In the genomic region with DNA sequence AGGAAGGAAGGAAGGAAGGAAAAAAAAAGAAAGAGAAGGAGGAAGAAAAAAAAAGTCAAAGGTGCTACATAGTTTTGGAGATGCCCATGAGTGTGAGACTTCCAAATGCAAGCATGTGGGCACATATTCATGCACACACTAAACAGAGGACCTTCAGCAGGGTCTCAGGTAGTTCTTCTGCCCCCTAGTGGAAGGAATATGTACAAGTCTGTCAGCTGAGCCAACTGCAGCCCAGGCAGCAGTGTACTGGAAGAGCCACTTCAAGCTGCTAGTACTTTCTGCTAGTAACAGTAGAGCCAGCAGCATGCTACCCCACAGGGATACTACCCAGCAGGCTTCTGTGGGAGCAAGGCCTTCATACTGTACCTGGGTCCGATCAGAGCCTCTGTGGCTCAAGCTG, we compare ENCODE assay signal across 9 mouse cellular contexts. TPM values are rescaled to one million over a fixed set of nuclear protein-coding genes. Genes with fewer than 3 reads are reported as not detected.
DNase-seq lines count a peak whose midpoint lies in the region; ATAC-seq and TF ChIP-seq lines count a peak whose summit lies in the region.
"Had no signal": no experiment of that assay in that cellular context is flagged by ENCODE, and none has a peak within 500 bp of the region (broad histone marks: within the 10 kb centered on the region; RNA-seq: fewer than 3 reads in every experiment).

No protein-coding gene starts in this region.

- no peaks in the 10 kb centered on the region for H3K9me3 ChIP-seq in stomach, postnatal 0 days (ENCODE audit: control insufficient read depth, low read length)
- H3K9me3 ChIP-seq: liver, embryonic 15.5 days had no signal

- TF ChIP-seq EP300 in stomach, postnatal 0 days (optimal IDR thresholded peaks at IDR 0.05) = no peak

- H3K4me3 ChIP-seq in stomach, postnatal 0 days (ENCODE audit: low read depth, low read length) = no peak overlapping the region
- H3K4me3 ChIP-seq: liver, embryonic 15.5 days had no signal

- no peak for ATAC-seq in CD4-positive, CD25-positive, alpha-beta regulatory T cell, adult 4 months
- peak; percentile 32 for ATAC-seq in activated CD4-positive, CD25-positive, alpha-beta regulatory T cell, adult 4 months
- ATAC-seq in hematopoietic stem cell, adult 5-6 weeks (replicated peaks in 1 of 2; ENCODE audit: insufficient read depth in 1 of 2, low FRiP score in 2 of 2, low TSS enrichment in 1 of 2, low read depth in 1 of 2, poor library complexity in 2 of 2, severe bottlenecking in 2 of 2) = peak; percentile 69 to 77
- peak; percentile 51; the same call in 1 of the 2 replicates for ATAC-seq in megakaryocyte, adult 5-6 weeks (ENCODE audit: poor library complexity, severe bottlenecking)
- ATAC-seq in stomach, postnatal 0 days (ENCODE audit: low FRiP score, low TSS enrichment) = no peak

- 70% methylated on average over 1 of the region's 1 CpGs for WGBS in stomach, postnatal 0 days

- H3K4me1 ChIP-seq in stomach, postnatal 0 days (replicated peaks; ENCODE audit: control insufficient read depth, insufficient read depth) = no peaks in the 10 kb centered on the region
- H3K4me1 ChIP-seq: liver, embryonic 15.5 days had no signal

- DNase-seq in CD4-positive, CD25-positive, alpha-beta regulatory T cell, adult 2 months (ENCODE audit: low read depth, low spot score) = peak; percentile 69
- peak; percentile 89 for DNase-seq in embryo, embryonic 11 days
- DNase-seq in layer of hippocampus, postnatal 10 days (ENCODE audit: low spot score in 2 of 2) = peak; percentile 31 to 55
- peak; percentile 40 for DNase-seq in stomach, postnatal 0 days (ENCODE audit: low spot score)

- peaks cover 4% of the 10 kb centered on the region for H3K36me3 ChIP-seq in stomach, postnatal 0 days (ENCODE audit: control insufficient read depth, insufficient read depth, low read length)

- H3K27ac ChIP-seq in stomach, postnatal 0 days (replicated peaks) = no peak overlapping the region
- H3K27ac ChIP-seq: liver, embryonic 15.5 days had no signal

- H3K9ac ChIP-seq in stomach, postnatal 0 days (ENCODE audit: low read length) = no peak overlapping the region
- H3K9ac ChIP-seq: liver, embryonic 15.5 days had no signal

- H3K4me2 ChIP-seq in stomach, postnatal 0 days (replicated peaks; ENCODE audit: low read depth) = no peak overlapping the region
- H3K4me2 ChIP-seq: liver, embryonic 15.5 days had no signal

- no peaks in the 10 kb centered on the region for H3K27me3 ChIP-seq in stomach, postnatal 0 days (ENCODE audit: control insufficient read depth, insufficient read depth, low read length)
- H3K27me3 ChIP-seq: liver, embryonic 15.5 days had no signal

- TF ChIP-seq CTCF in stomach, postnatal 0 days (IDR thresholded peaks at IDR 0.05; ENCODE audit: low read depth) = peak; percentile 87

RNA-seq across cellular contexts. Expression of a gene that starts 9.5 kb away (rescaled TPM):
- 1 to 10 TPM; 2.0 to 2.1 TPM for polyA plus RNA-seq in CD4-positive, CD25-positive, alpha-beta regulatory T cell, adult 4 months (2017; shearing (Covaris generic))
- 1 to 10 TPM; 2.0 to 2.6 TPM for polyA plus RNA-seq in activated CD4-positive, CD25-positive, alpha-beta regulatory T cell, adult 4 months (2017; shearing (Covaris generic))
- 6.9 and 7.3 TPM in 2 replicates for total RNA-seq in hematopoietic stem cell, adult 5-6 weeks (2017)
- 10 to 100 TPM; 18.6 to 19.1 TPM for total RNA-seq in layer of hippocampus, postnatal 10 days (2021)
- 3.5 and 4.7 TPM in 2 replicates for total RNA-seq in megakaryocyte, adult 5-6 weeks (2015)
- 1.9 and 2.5 TPM in 2 replicates for total RNA-seq in megakaryocyte, adult 5-6 weeks (2017)
- 10.7 and 11.2 TPM in 2 replicates for polyA plus RNA-seq in stomach, postnatal 0 days (2015; fragmentation: Nextera tagmentation; extraction: Ambion mirVana)

RNA-seq across cellular contexts. Expression of a gene that starts 19.7 kb away (rescaled TPM):
- polyA plus RNA-seq in CD4-positive, CD25-positive, alpha-beta regulatory T cell, adult 4 months (2017; shearing (Covaris generic)) = not detected
- polyA plus RNA-seq in activated CD4-positive, CD25-positive, alpha-beta regulatory T cell, adult 4 months (2017; shearing (Covaris generic)) = not detected
- not detected in 2 replicates for total RNA-seq in hematopoietic stem cell, adult 5-6 weeks (2017)
- not detected for total RNA-seq in layer of hippocampus, postnatal 10 days (2021)
- total RNA-seq in megakaryocyte, adult 5-6 weeks (2015) = not detected in 2 replicates
- not detected in 2 replicates for total RNA-seq in megakaryocyte, adult 5-6 weeks (2017)
- not detected in 2 replicates for polyA plus RNA-seq in stomach, postnatal 0 days (2015; fragmentation: Nextera tagmentation; extraction: Ambion mirVana)
- polyA plus RNA-seq: liver, embryonic 15.5 days had no signal

Comparison
In these comparisons a context has a peak if more than half of its experiments do, and no peak if none do; other contexts are left out.
1. ATAC-seq: peak in activated CD4-positive, CD25-positive, alpha-beta regulatory T cell, adult 4 months (single experiment), hematopoietic stem cell, adult 5-6 weeks (2 of 2) and megakaryocyte, adult 5-6 weeks (single experiment); none in CD4-positive, CD25-positive, alpha-beta regulatory T cell, adult 4 months (single experiment) and stomach, postnatal 0 days (single experiment).
2. Peak in every context shown above with its lines, with median percentiles within 50 percentile points of each other: DNase-seq.